Mouse (Mus musculus) large intestine, adult 2 months (tissue): ENCODE data around the gene Acad8. TPM values are rescaled to one million over a fixed set of nuclear protein-coding genes. Genes with fewer than 3 reads are reported as not detected.

Experiments used
- DNase-seq: peaks from one replicate; pipeline ENCODE4 v3.0.0-alpha.2; 2012; ENCODE audit warnings: low read depth, low spot score
- WGBS: fragments of 180-500 bp; shearing (Covaris S2); methylation state at CpG from one replicate; pipeline ENCODE4 v1.1.7; 2018; 5-methylcytosine and 5-hydroxymethylcytosine counted together
- polyA plus RNA-seq: library from polyadenylated mRNA; depleted of rRNA; stranded (reverse); fragments of >200 nt; gene quantifications from 2 replicates; pipeline ENCODE4 v1.2.3, GENCODE M21; 2012; rRNA removed

Acad8 gene
- polyA plus RNA-seq: 15.7 and 22.2 TPM in 2 replicates

- peak; percentile 88 for DNase-seq
- 1% methylated on average over 35 of the region's 35 CpGs for WGBS
Measured at GRCm38 (mm10) chr9:26999461-27000395, at the start of gene Acad8, which contains the start of gene Thyn1. Gene Acad8, minus strand, starts transcription at chr9:26999566. Gene Thyn1, plus strand, starts transcription at chr9:26999710.

- DNase-seq: no peak
- 80% methylated on average over 5 of the region's 5 CpGs for WGBS
Measured at GRCm38 (mm10) chr9:27043892-27044291, 44.5 kb upstream of the Acad8 start.

- peak; percentile 4 for DNase-seq
Measured at GRCm38 (mm10) chr9:27030763-27031100, 31.4 kb upstream of the Acad8 start.

GRCm38 (mm10) chr9:27029828-27030762, 30.7 kb upstream of the Acad8 start, which contains the start of the genes Vps26b and Ncapd3:
Gene Vps26b, minus strand, starts transcription at chr9:27030065.
Gene Ncapd3, plus strand, starts transcription at chr9:27030175.
- peak; percentile 91 for DNase-seq
- under 1% methylated on average over 80 of the region's 80 CpGs for WGBS

More at GRCm38 (mm10) chr9:27030763-27031100, 31.4 kb upstream of the Acad8 start:
- WGBS: under 1% methylated on average over 17 of the region's 17 CpGs

- under 1% methylated on average over 52 of the region's 52 CpGs for WGBS
- peak; percentile 27 for DNase-seq
Measured at GRCm38 (mm10) chr9:27029022-27029827, 29.9 kb upstream of the Acad8 start.

GRCm38 (mm10) chr9:27026708-27027107, 27.3 kb upstream of the Acad8 start:
- 43% methylated on average over 1 of the region's 1 CpGs for WGBS
- DNase-seq: no peak

- DNase-seq: no peak
- 67% methylated on average over 4 of the region's 4 CpGs for WGBS
Measured at GRCm38 (mm10) chr9:27023681-27024080, 24.3 kb upstream of the Acad8 start.

DNA sequence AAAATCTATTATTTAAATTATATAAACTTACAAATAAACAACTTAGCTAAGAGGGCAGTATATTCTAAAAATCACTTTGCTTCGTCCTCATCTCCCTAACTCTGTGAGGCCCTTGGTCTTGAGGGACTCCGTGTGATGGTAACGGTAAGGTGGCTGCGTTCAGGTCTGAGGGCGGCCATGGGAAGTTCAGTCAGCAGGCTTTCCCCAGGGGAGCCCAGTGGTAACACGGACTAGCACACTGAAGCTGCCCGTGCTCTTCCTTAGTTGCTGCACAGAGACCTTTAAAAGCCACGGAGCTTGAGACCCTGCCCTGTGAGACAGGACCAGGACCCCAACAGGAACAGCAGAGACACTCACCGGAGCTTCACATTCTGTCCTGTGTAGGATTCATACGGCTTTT, 19.6 kb upstream of the Acad8 start:
- DNase-seq: no peak
- 94% methylated on average over 10 of the region's 10 CpGs for WGBS

DNA sequence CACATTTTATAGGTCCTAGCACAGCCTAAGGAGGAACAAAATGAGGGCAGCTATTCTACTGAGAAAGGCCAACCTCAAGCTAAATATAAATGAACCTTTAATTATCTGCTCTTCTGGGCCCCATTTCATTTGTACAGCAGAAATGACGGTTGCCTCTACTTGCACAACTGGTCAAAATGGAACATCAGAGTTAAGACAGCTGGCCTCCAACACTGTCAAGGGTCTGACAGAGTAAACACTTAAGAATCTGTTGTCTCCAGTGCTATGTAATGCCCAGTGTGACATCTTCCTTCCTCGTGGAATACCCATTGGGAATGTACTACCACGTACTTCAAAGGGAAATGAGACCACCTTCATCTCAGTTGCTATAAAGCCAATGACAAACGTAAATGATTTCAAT, 12.2 kb upstream of the Acad8 start:
- 85% methylated on average over 4 of the region's 4 CpGs for WGBS
- no peak for DNase-seq

DNA sequence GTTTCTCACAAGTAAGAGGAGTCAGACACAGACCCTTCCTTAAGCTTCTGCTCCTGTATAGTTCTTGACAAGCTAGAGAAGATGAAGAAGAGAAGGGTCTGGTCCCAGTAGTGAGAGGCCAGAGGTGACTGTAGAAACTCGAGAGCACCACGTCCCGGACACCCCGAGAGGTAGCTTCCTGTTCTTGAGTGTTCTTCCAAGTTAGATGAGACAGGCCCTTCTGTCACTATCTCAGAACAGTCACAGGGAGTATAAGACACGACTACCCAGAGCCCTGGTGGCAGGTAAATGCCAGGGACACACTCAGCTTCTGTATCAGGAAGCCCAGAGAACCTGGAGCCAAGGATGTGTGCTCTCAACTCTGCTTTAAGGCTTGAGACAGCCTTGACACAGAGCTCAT, 9.9 kb upstream of the Acad8 start:
- WGBS: 85% methylated on average over 5 of the region's 5 CpGs
- DNase-seq: no peak

- 89% methylated on average over 5 of the region's 5 CpGs for WGBS
- DNase-seq: no peak
Measured at GRCm38 (mm10) chr9:27006866-27007265, 7.5 kb upstream of the Acad8 start.

GRCm38 (mm10) chr9:27005933-27006332, 6.6 kb upstream of the Acad8 start:
- 81% methylated on average over 1 of the region's 1 CpGs for WGBS

GRCm38 (mm10) chr9:27005231-27005630, 5.9 kb upstream of the Acad8 start:
- 87% methylated on average over 3 of the region's 3 CpGs for WGBS
- no peak for DNase-seq

More at GRCm38 (mm10) chr9:27005933-27006332, 6.6 kb upstream of the Acad8 start:
- DNase-seq: no peak

GRCm38 (mm10) chr9:26998669-26999460, 501 bp downstream of the Acad8 start:
- DNase-seq: peak; percentile 21
- WGBS: 1% methylated on average over 29 of the region's 29 CpGs

- DNase-seq: no peak
- WGBS: 84% methylated on average over 2 of the region's 2 CpGs
Measured at GRCm38 (mm10) chr9:26997501-26997900, 1.9 kb downstream of the Acad8 start.

DNA sequence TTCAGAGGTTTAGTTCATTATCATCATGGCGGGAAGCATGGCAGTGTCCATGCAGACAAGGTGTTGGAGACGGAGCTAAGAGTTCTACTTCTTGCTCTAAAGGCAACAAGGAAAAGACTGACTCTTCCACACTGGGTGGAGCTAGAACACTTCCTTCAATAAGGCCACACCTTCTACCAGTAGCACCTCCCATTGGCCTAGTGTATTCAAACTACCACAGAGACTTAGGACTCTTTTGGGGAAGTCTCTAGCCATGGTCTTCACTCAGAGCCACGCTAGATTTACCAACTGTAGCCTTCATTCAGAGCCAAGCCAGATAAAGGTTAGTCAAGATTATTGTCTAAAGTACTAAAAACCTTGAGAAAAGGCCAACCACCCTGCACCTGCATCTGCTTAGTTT, 2.3 kb downstream of the Acad8 start:
- 68% methylated on average over 3 of the region's 3 CpGs for WGBS
- DNase-seq: peak; percentile 37

- no peak for DNase-seq
- 80% methylated on average over 3 of the region's 3 CpGs for WGBS
Measured at GRCm38 (mm10) chr9:26993900-26994299, 5.5 kb downstream of the Acad8 start.

DNA sequence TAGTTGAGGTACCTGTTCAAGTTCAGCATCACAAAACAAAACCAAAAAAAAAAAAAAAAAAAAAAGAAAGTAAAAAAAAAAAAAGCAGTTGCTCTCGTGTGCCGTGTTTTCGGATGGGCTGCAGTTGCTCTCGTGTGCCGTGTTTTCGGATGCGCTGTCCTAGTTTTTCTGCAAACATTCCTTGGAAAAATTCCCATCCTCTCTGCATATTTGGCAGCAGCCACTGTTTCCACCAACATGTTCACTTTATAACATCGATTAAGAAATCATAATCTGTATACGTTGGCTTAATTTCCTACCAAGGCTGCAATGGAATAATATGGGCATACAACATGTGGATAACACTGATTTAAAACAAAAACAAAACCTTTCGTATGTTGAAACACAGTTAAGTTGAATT, 6.2 kb downstream of the Acad8 start:
- WGBS: 71% methylated on average over 10 of the region's 10 CpGs
- DNase-seq: no peak
